Mouse (Mus musculus): Measurements from ENCODE around the gene Nrap. TPM values are rescaled to one million over a fixed set of nuclear protein-coding genes. Genes with fewer than 3 reads are reported as not detected.
A peak's percentile ranks its signal among the peaks of the same experiment; 100 is the strongest.

Gene Nrap
- polyA plus RNA-seq, 1 experiment from 2014 or later = 0.22 TPM

- 0 out of 2 replicates have a peak overlapping the region, but pooled peaks have one; percentile 17 for H3K4me2 ChIP-seq (replicated peaks; ENCODE audit: low read depth)
- no peak overlapping the region for H3K4me3 ChIP-seq (ENCODE audit: low read depth, low read length)
- 38% methylated on average over 7 of the region's 7 CpGs for WGBS
- no peaks in the 10 kb centered on the region for H3K4me1 ChIP-seq (replicated peaks; ENCODE audit: control insufficient read depth, insufficient read depth, low read length)
- H3K27ac ChIP-seq (ENCODE audit: low read depth, low read length) = no peak overlapping the region
- H3K9me3 ChIP-seq (ENCODE audit: control insufficient read depth) = no peaks in the 10 kb centered on the region
- H3K9ac ChIP-seq (ENCODE audit: low read depth, low read length) = no peak overlapping the region
- no peaks in the 10 kb centered on the region; the same call in 1 of the 2 replicates for H3K27me3 ChIP-seq (replicated peaks; ENCODE audit: control insufficient read depth, insufficient read depth, low read length)
- peak; percentile 51 for ATAC-seq
- peak; percentile 85 for TF ChIP-seq CTCF (IDR thresholded peaks at IDR 0.05; ENCODE audit: low read depth)
- no peaks in the 10 kb centered on the region for H3K36me3 ChIP-seq (ENCODE audit: control insufficient read depth, insufficient read depth)
Measured at GRCm38 (mm10) chr19:56294654-56295399, 95.0 kb downstream of the Nrap start.

GRCm38 (mm10) chr19:56292335-56292734 is 97.5 kb downstream of the Nrap start:
- H3K9me3 ChIP-seq (ENCODE audit: control insufficient read depth) = no peaks in the 10 kb centered on the region
- TF ChIP-seq CTCF (IDR thresholded peaks at IDR 0.05; ENCODE audit: low read depth) = peak; percentile 56
- no peak for ATAC-seq
- no peak overlapping the region for H3K27ac ChIP-seq (ENCODE audit: low read depth, low read length)
- 74% methylated on average over 9 of the region's 9 CpGs for WGBS
- H3K27me3 ChIP-seq (replicated peaks; ENCODE audit: control insufficient read depth, insufficient read depth, low read length) = no peaks in the 10 kb centered on the region
- no peak overlapping the region for H3K9ac ChIP-seq (ENCODE audit: low read depth, low read length)
- H3K36me3 ChIP-seq (ENCODE audit: control insufficient read depth, insufficient read depth) = no peaks in the 10 kb centered on the region
- no peak overlapping the region for H3K4me3 ChIP-seq (ENCODE audit: low read depth, low read length)
- H3K4me1 ChIP-seq (replicated peaks; ENCODE audit: control insufficient read depth, insufficient read depth, low read length) = no peaks in the 10 kb centered on the region
- H3K4me2 ChIP-seq (replicated peaks; ENCODE audit: low read depth) = no peak overlapping the region

- no peak overlapping the region for H3K9ac ChIP-seq (ENCODE audit: low read depth, low read length)
- ATAC-seq = no peak
- WGBS = 27% methylated on average over 6 of the region's 6 CpGs
Measured at GRCm38 (mm10) chr19:56291898-56292297, 97.9 kb downstream of the Nrap start.

GRCm38 (mm10) chr19:56289642-56290041 is 100.2 kb downstream of the Nrap start:
- no peaks in the 10 kb centered on the region for H3K36me3 ChIP-seq (ENCODE audit: control insufficient read depth, insufficient read depth)
- no peaks in the 10 kb centered on the region for H3K9me3 ChIP-seq (ENCODE audit: control insufficient read depth)
- no peak overlapping the region for H3K9ac ChIP-seq (ENCODE audit: low read depth, low read length)
- H3K4me3 ChIP-seq (ENCODE audit: low read depth, low read length) = no peak overlapping the region
- no peaks in the 10 kb centered on the region for H3K4me1 ChIP-seq (replicated peaks; ENCODE audit: control insufficient read depth, insufficient read depth, low read length)
- no peaks in the 10 kb centered on the region for H3K27me3 ChIP-seq (replicated peaks; ENCODE audit: control insufficient read depth, insufficient read depth, low read length)
- TF ChIP-seq CTCF (IDR thresholded peaks at IDR 0.05; ENCODE audit: low read depth) = no peak
- no peak overlapping the region for H3K27ac ChIP-seq (ENCODE audit: low read depth, low read length)
- no peak overlapping the region for H3K4me2 ChIP-seq (replicated peaks; ENCODE audit: low read depth)
- 87% methylated on average over 8 of the region's 8 CpGs for WGBS
- ATAC-seq = no peak

More at GRCm38 (mm10) chr19:56291898-56292297, 97.9 kb downstream of the Nrap start:
- H3K36me3 ChIP-seq (ENCODE audit: control insufficient read depth, insufficient read depth) = no peaks in the 10 kb centered on the region
- no peak overlapping the region for H3K4me3 ChIP-seq (ENCODE audit: low read depth, low read length)
- no peaks in the 10 kb centered on the region for H3K4me1 ChIP-seq (replicated peaks; ENCODE audit: control insufficient read depth, insufficient read depth, low read length)
- TF ChIP-seq CTCF (IDR thresholded peaks at IDR 0.05; ENCODE audit: low read depth) = no peak
- no peaks in the 10 kb centered on the region for H3K9me3 ChIP-seq (ENCODE audit: control insufficient read depth)
- no peak overlapping the region for H3K27ac ChIP-seq (ENCODE audit: low read depth, low read length)
- H3K27me3 ChIP-seq (replicated peaks; ENCODE audit: control insufficient read depth, insufficient read depth, low read length) = no peaks in the 10 kb centered on the region
- H3K4me2 ChIP-seq (replicated peaks; ENCODE audit: low read depth) = no peak overlapping the region

- H3K27me3 ChIP-seq (replicated peaks; ENCODE audit: control insufficient read depth, insufficient read depth, low read length) = no peaks in the 10 kb centered on the region
- TF ChIP-seq CTCF (IDR thresholded peaks at IDR 0.05; ENCODE audit: low read depth) = no peak
- no peak overlapping the region for H3K27ac ChIP-seq (ENCODE audit: low read depth, low read length)
- no peak for ATAC-seq
- H3K4me2 ChIP-seq (replicated peaks; ENCODE audit: low read depth) = no peak overlapping the region; the same call in 1 of the 2 replicates
- H3K9me3 ChIP-seq (ENCODE audit: control insufficient read depth) = no peaks in the 10 kb centered on the region
- no peak overlapping the region for H3K4me3 ChIP-seq (ENCODE audit: low read depth, low read length)
- 34% methylated on average over 4 of the region's 4 CpGs for WGBS
- no peak overlapping the region for H3K9ac ChIP-seq (ENCODE audit: low read depth, low read length)
- H3K36me3 ChIP-seq (ENCODE audit: control insufficient read depth, insufficient read depth) = no peaks in the 10 kb centered on the region
- no peaks in the 10 kb centered on the region for H3K4me1 ChIP-seq (replicated peaks; ENCODE audit: control insufficient read depth, insufficient read depth, low read length)
Measured at GRCm38 (mm10) chr19:56288436-56288835, 101.4 kb downstream of the Nrap start.

GRCm38 (mm10) chr19:56287580-56288367 is 102.1 kb downstream of the Nrap start:
- Histone ChIP-seq H3K9ac (ENCODE audit: low read depth, low read length) (no peak overlapping the region), H3K9me3 (ENCODE audit: control insufficient read depth) (no peaks in the 10 kb centered on the region), H3K4me2 (replicated peaks; ENCODE audit: low read depth) (no peak overlapping the region), H3K27me3 (replicated peaks; ENCODE audit: control insufficient read depth, insufficient read depth, low read length) (no peaks in the 10 kb centered on the region), H3K4me1 (replicated peaks; ENCODE audit: control insufficient read depth, insufficient read depth, low read length) (no peaks in the 10 kb centered on the region), H3K27ac (ENCODE audit: low read depth, low read length) (no peak overlapping the region), H3K36me3 (ENCODE audit: control insufficient read depth, insufficient read depth) (no peaks in the 10 kb centered on the region), H3K4me3 (ENCODE audit: low read depth, low read length) (no peak overlapping the region)
- 44% methylated on average over 15 of the region's 15 CpGs for WGBS
- no peak for ATAC-seq
- TF ChIP-seq CTCF (IDR thresholded peaks at IDR 0.05; ENCODE audit: low read depth) = no peak
